ENCODE assay signal across 7 mouse cellular contexts in the genomic region with DNA sequence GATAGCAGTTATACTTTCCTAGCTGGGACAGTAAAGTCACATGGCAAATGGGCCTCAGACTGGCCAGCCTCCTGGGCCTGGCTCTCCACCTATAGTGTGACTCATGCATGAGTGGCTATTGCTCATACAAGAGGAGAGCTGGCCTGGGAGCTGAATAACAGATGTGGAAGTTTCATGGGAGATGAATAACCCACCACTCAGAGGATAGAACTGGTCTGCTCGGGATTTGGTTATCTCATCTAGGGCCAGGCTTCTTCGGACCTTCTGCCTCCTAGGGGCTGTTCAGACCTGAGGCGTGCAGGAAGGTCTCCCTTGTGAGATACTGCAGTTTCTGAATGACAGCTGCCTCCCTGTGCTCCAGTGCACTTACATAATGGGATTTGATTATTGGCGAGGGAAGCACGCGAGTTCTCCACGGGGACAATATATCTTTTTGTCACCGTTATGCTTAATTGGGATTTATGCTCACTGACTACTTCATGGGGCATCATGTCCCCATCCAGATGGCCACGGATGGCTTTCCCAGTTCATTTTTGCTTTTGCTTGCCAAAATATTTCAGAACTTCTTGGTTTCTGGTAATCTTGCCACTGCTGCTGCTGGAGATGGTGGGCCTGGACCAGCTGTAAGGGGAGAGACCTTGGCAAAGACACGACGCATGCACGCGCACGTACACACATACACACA.
A peak's percentile ranks its signal among the peaks of the same experiment; 100 is the strongest.
DNase-seq lines count a peak whose midpoint lies in the region; ATAC-seq and TF ChIP-seq lines count a peak whose summit lies in the region.

No protein-coding gene starts in this region.

- ATAC-seq in lung, postnatal 0 days, result peak; percentile 65
- peak; percentile 58 for ATAC-seq in forebrain, embryonic 12.5 days (ENCODE audit: low FRiP score)
- peak; percentile 77 for ATAC-seq in hindbrain, embryonic 15.5 days (ENCODE audit: low FRiP score, low read depth)
- ATAC-seq in kidney, embryonic 14.5 days (ENCODE audit: low FRiP score, low TSS enrichment), result no peak

- no peaks in the 10 kb centered on the region for H3K4me1 ChIP-seq in lung, postnatal 0 days (ENCODE audit: insufficient read depth, low read depth, low read length)
- peaks cover 14% of the 10 kb centered on the region for H3K4me1 ChIP-seq in forebrain, embryonic 12.5 days
- H3K4me1 ChIP-seq in hindbrain, embryonic 15.5 days (replicated peaks), result peaks cover 19% of the 10 kb centered on the region
- no peaks in the 10 kb centered on the region for H3K4me1 ChIP-seq in kidney, embryonic 14.5 days (ENCODE audit: control insufficient read depth, insufficient read depth, low read length)

- H3K9ac ChIP-seq in lung, postnatal 0 days (replicated peaks; ENCODE audit: low read depth), result no peak overlapping the region
- no peak overlapping the region for H3K9ac ChIP-seq in forebrain, embryonic 12.5 days
- no peak overlapping the region for H3K9ac ChIP-seq in hindbrain, embryonic 15.5 days
- H3K9ac ChIP-seq in kidney, embryonic 14.5 days (ENCODE audit: low read depth, low read length), result no peak overlapping the region

- H3K36me3 ChIP-seq in lung, postnatal 0 days (ENCODE audit: insufficient read depth, low read length), result peaks cover 21% of the 10 kb centered on the region
- H3K36me3 ChIP-seq in forebrain, embryonic 12.5 days (replicated peaks), result peaks cover 89% of the 10 kb centered on the region
- H3K36me3 ChIP-seq in hindbrain, embryonic 15.5 days, result peaks cover 79% of the 10 kb centered on the region
- H3K36me3 ChIP-seq in kidney, embryonic 14.5 days (ENCODE audit: control insufficient read depth, insufficient read depth, low read length), result peaks cover 86% of the 10 kb centered on the region

- no peak overlapping the region for H3K4me3 ChIP-seq in lung, postnatal 0 days (ENCODE audit: low read depth, low read length)
- H3K4me3 ChIP-seq in forebrain, embryonic 12.5 days (replicated peaks), result no peak overlapping the region
- no peak overlapping the region for H3K4me3 ChIP-seq in hindbrain, embryonic 15.5 days
- H3K4me3 ChIP-seq in kidney, embryonic 14.5 days (ENCODE audit: low read length), result no peak overlapping the region

- 81% methylated on average over 14 of the region's 14 CpGs for WGBS in lung, postnatal 0 days
- WGBS in forebrain, embryonic 12.5 days, result 64% methylated on average over 14 of the region's 14 CpGs
- 47% methylated on average over 14 of the region's 14 CpGs for WGBS in hindbrain, embryonic 15.5 days
- 89% methylated on average over 14 of the region's 14 CpGs for WGBS in kidney, embryonic 14.5 days

- H3K27ac ChIP-seq in lung, postnatal 0 days (ENCODE audit: low read length), result no peak overlapping the region
- H3K27ac ChIP-seq in forebrain, embryonic 12.5 days, result peak overlapping the region; percentile 65
- peak overlapping the region; percentile 67 for H3K27ac ChIP-seq in hindbrain, embryonic 15.5 days (replicated peaks)
- no peak overlapping the region for H3K27ac ChIP-seq in kidney, embryonic 14.5 days (ENCODE audit: low read depth, low read length)

- no peak for TF ChIP-seq EP300 in lung, postnatal 0 days (IDR thresholded peaks at IDR 0.05)

- no peak for DNase-seq in lung, postnatal 0 days (ENCODE audit: low spot score)
- DNase-seq in lung, postnatal 36 days, result no peak
- peak; percentile 60 for DNase-seq in retina, embryonic 14.5 days (ENCODE audit: low spot score)
- DNase-seq in liver, result no peak

- no peaks in the 10 kb centered on the region for H3K9me3 ChIP-seq in lung, postnatal 0 days (ENCODE audit: low read length)
- no peaks in the 10 kb centered on the region for H3K9me3 ChIP-seq in forebrain, embryonic 12.5 days
- no peaks in the 10 kb centered on the region for H3K9me3 ChIP-seq in hindbrain, embryonic 15.5 days
- no peaks in the 10 kb centered on the region for H3K9me3 ChIP-seq in kidney, embryonic 14.5 days (ENCODE audit: control insufficient read depth, low read length)

- H3K27me3 ChIP-seq in lung, postnatal 0 days (replicated peaks; ENCODE audit: insufficient read depth, low read length), result no peaks in the 10 kb centered on the region
- no peaks in the 10 kb centered on the region for H3K27me3 ChIP-seq in forebrain, embryonic 12.5 days
- H3K27me3 ChIP-seq in hindbrain, embryonic 15.5 days, result no peaks in the 10 kb centered on the region
- H3K27me3 ChIP-seq in kidney, embryonic 14.5 days (ENCODE audit: control insufficient read depth, insufficient read depth, low read length), result no peaks in the 10 kb centered on the region

- H3K4me2 ChIP-seq in lung, postnatal 0 days (replicated peaks; ENCODE audit: low read depth, low read length), result no peak overlapping the region
- no peak overlapping the region for H3K4me2 ChIP-seq in forebrain, embryonic 12.5 days
- no peak overlapping the region for H3K4me2 ChIP-seq in hindbrain, embryonic 15.5 days
- no peak overlapping the region for H3K4me2 ChIP-seq in kidney, embryonic 14.5 days (replicated peaks; ENCODE audit: low read depth, low read length)

- TF ChIP-seq CTCF in lung, postnatal 0 days (IDR thresholded peaks at IDR 0.05), result no peak

Comparison
In these comparisons a context has a peak if more than half of its experiments do, and no peak if none do; other contexts are left out.
1. H3K27ac ChIP-seq: peak in forebrain, embryonic 12.5 days (single experiment) and hindbrain, embryonic 15.5 days (single experiment); none in lung, postnatal 0 days (single experiment) and kidney, embryonic 14.5 days (single experiment).